Mouse (Mus musculus) gastrocnemius, adult 2 months (tissue): Measurements from ENCODE around the gene Hist1h4a. TPM values are rescaled to one million over a fixed set of nuclear protein-coding genes. Genes with fewer than 3 reads are reported as not detected.
A peak's percentile ranks its signal among the peaks of the same experiment; 100 is the strongest.

Experiments
- DNase-seq: peaks from one replicate; pipeline ENCODE4 v3.0.0; 2022
- H3K27ac ChIP-seq: fragments of 200-600 bp; 2 replicates; pipeline ENCODE4 v1.8.1; 2022; ENCODE audit warnings: mild to moderate bottlenecking
- H3K4me3 ChIP-seq: fragments of 200-600 bp; 2 replicates; pipeline ENCODE4 v1.8.1; 2022; ENCODE audit warnings: mild to moderate bottlenecking, moderate library complexity
- CTCF ChIP-seq: fragments of 200-600 bp; IDR thresholded peaks from 2 replicates; pipeline ENCODE4 v1.8.1; 2022; ENCODE audit warnings: antibody characterized with exemption, mild to moderate bottlenecking, moderate library complexity
- intact Hi-C: fragments of 180-260 bp; cut with DNase I; formaldehyde crosslinking; loops from one replicate; pipeline ENCODE4 v1.15.1; 2025
- total RNA-seq, 2 experiments: library from RNA; stranded (reverse); gene quantifications; 2 replicates each; pipeline ENCODE4 v1.2.3; 2021

The Hist1h4a gene
- total RNA-seq, 2 experiments from 2014 or later, result 0.61 to 1.4 TPM

- H3K4me3 ChIP-seq, result no peak overlapping the region
- no peak for TF ChIP-seq CTCF
- intact Hi-C loops, result loop anchor here (10.0 kb wide), 1 partner anchor 390 kb away; the partner anchor contains the start of gene Zfp322a
- DNase-seq, result no peak
- H3K27ac ChIP-seq, result no peak overlapping the region
These were observed 6.0 kb downstream of the Hist1h4a start for GRCm38 (mm10) chr13:23755000-23755399.

DNA sequence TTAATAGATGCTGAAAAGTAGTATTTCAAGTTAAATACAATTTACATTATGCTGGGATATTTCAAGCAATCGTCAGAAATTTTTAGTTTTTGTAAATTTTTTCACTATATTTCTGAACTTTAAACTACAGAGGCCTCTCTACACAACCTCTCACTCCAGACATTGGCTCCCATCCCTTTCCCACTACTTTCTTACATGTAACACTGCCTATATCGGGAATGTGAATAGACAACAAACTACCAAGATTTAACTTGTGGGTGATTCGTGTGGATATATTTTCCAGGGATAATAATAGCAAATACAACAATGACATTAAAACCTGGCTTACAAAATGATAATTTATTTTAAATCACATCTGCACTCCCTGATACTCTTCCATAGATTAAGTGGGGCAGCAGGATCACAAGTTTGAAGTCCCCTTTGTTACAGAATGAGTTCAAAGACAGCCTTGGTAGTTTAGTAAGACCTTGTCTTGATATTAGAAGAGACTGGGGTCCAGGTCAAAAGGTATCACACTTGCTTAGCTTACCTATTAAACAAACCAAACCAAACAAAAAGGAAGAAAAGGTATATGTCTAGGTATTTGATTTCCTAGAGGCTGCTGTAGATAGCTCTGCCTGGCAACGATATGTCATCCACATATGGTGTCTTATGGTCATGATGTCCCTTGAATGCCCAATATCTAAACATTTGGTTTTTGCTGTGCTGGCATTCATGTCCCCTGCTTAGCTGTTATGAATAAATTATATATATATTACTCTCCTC lies 7.5 kb downstream of the Hist1h4a start:
- TF ChIP-seq CTCF, result no peak
- H3K27ac ChIP-seq, result no peak overlapping the region
- H3K4me3 ChIP-seq, result no peak overlapping the region
- intact Hi-C loops, result loop anchor here (10.0 kb wide), 1 partner anchor 389 kb away; the partner anchor contains the start of gene Zfp322a
- DNase-seq, result no peak

- Histone ChIP-seq H3K4me3 (peak overlapping the region; percentile 26), H3K27ac (no peak overlapping the region)
- intact Hi-C loops, result loop anchor here (10.0 kb wide), 1 partner anchor 388 kb away; the partner anchor contains the start of gene Zfp322a
- TF ChIP-seq CTCF, result no peak
- no peak for DNase-seq
These were observed 8.3 kb downstream of the Hist1h4a start for GRCm38 (mm10) chr13:23752742-23753172.

DNA sequence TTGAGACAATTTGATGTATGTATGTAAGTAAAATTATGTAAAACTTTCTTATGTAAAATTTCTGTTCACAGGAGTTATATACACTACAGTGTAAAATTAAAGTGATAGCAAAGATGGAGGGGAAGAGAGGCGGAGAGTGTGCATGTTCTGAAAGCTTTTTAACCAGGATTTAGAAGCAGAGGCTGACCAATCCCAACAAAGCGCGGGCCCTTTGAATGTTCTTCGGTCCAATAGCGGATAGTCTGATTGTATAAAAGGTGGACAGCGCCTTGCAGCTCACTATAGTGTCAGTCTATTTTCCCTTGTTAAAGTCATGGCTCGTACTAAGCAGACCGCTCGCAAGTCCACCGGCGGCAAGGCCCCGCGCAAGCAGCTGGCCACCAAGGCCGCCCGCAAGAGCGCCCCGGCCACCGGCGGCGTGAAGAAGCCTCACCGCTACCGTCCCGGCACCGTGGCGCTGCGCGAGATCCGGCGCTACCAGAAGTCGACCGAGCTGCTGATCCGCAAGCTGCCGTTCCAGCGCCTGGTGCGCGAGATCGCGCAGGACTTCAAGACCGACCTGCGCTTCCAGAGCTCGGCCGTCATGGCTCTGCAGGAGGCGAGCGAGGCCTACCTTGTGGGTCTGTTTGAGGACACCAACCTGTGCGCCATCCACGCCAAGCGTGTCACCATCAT lies 8.8 kb downstream of the Hist1h4a start, which contains the start of gene Hist1h3b:
Hist1h3b (plus strand) TSS at position 201 of the 675 bp plus-strand sequence.
- intact Hi-C loops, result loop anchor here (10.0 kb wide), 1 partner anchor 387 kb away; the partner anchor contains the start of gene Zfp322a
- peak; percentile 82 for DNase-seq
- H3K27ac ChIP-seq, result peak within 1 kb of the TSS; percentile 75
- peak within 1 kb of the TSS; percentile 70 for H3K4me3 ChIP-seq

GRCm38 (mm10) chr13:23751478-23751956 lies 9.5 kb downstream of the Hist1h4a start:
- Histone ChIP-seq H3K4me3 (peak overlapping the region; percentile 70), H3K27ac (peak overlapping the region; percentile 46)
- TF ChIP-seq CTCF, result no peak
- intact Hi-C loops, result loop anchor here (10.0 kb wide), 1 partner anchor 387 kb away; the partner anchor contains the start of gene Zfp322a
- DNase-seq, result no peak

- intact Hi-C loops, result loop anchor here (10.0 kb wide), 1 partner anchor 386 kb away; the partner anchor contains the start of gene Zfp322a
- TF ChIP-seq CTCF, result peak; percentile 4; the same call in 1 of the 2 replicates
- Histone ChIP-seq H3K4me3 (peak within 1 kb of the TSS; percentile 70), H3K27ac (peak within 1 kb of the TSS; percentile 75)
- DNase-seq, result peak; percentile 32
These were observed 10.1 kb downstream of the Hist1h4a start, which contains the start of gene Hist1h2ab for GRCm38 (mm10) chr13:23750839-23751477. TSS of gene Hist1h2ab (plus strand) at chr13:23751126.

DNA sequence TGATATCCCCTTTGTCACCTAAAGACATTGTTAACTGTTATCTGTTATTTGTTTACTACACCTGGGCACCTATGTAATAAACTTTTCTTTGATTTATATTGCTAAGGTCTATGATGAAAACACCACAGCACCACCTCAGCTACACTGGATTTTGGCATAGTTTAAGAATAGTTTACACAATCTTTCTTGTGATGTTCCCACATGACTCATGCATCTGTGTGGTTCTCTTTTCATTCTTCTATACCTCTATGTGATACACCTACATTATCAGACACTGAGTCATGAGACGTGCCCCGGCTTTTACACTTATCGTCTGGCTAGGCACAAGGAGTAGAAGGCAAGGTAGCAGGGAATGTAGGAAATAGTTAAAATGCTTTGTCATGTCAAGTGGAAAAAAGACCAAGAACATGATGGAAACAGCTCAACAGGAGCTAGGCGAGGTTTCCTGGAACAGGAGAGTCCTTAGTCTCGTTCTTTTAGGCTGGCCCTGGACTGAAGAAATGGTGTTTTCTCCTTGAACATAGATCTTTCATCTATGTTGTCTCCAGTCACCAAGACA lies 11.4 kb downstream of the Hist1h4a start:
- Histone ChIP-seq H3K27ac (no peak overlapping the region), H3K4me3 (no peak overlapping the region)
- TF ChIP-seq CTCF, result no peak
- intact Hi-C loops, result loop anchor here (5.0 to 10.0 kb wide), 3 partner anchors 167 to 1707 kb away; partner anchors contain the start of genes Hist1h2ag, Hist1h2bj, Hist1h4d and Hist1h4i
- no peak for DNase-seq

- H3K27ac ChIP-seq, result no peak overlapping the region
- no peak for TF ChIP-seq CTCF
- H3K4me3 ChIP-seq, result no peak overlapping the region
- no peak for DNase-seq
- intact Hi-C loops, result loop anchor here (5.0 kb wide), 2 partner anchors 166 to 1706 kb away; partner anchors contain the start of genes Hist1h2ag, Hist1h2bj, Hist1h4d and Hist1h4i
These were observed 13.1 kb downstream of the Hist1h4a start for GRCm38 (mm10) chr13:23747892-23748288.

- H3K27ac ChIP-seq, result peak overlapping the region; percentile 95
These were observed 13.7 kb downstream of the Hist1h4a start for GRCm38 (mm10) chr13:23747081-23747891.

GRCm38 (mm10) chr13:23746201-23747080 lies 14.6 kb downstream of the Hist1h4a start, which contains the start of gene Hist1h2bb:
TSS of gene Hist1h2bb (plus strand) at chr13:23746734.
- DNase-seq, result peak; percentile 72
- 0 out of 2 replicates have a peak, but pooled peaks have one; percentile 23 for TF ChIP-seq CTCF
- Histone ChIP-seq H3K4me3 (peak within 1 kb of the TSS; percentile 70), H3K27ac (peak within 1 kb of the TSS; percentile 95)
- intact Hi-C loops, result loop anchor here (5.0 kb wide), 2 partner anchors 164 to 1704 kb away; partner anchors contain the start of genes Hist1h2ag, Hist1h2bj, Hist1h4d and Hist1h4i

More at GRCm38 (mm10) chr13:23747081-23747891, 13.7 kb downstream of the Hist1h4a start:
- intact Hi-C loops, result loop anchor here (5.0 kb wide), 2 partner anchors 165 to 1705 kb away; partner anchors contain the start of genes Hist1h2ag, Hist1h2bj, Hist1h4d and Hist1h4i
- DNase-seq, result no peak
- no peak for TF ChIP-seq CTCF
- peak overlapping the region; percentile 70 for H3K4me3 ChIP-seq
